Mouse (Mus musculus): ENCODE data around the gene Egln3.

- TF ChIP-seq CTCF (IDR thresholded peaks at IDR 0.05; ENCODE audit: low read depth) (no peak), EP300 (IDR thresholded peaks at IDR 0.05; ENCODE audit: low read depth) (no peak)
Measured at GRCm38 (mm10) chr12:54186926-54187623, 16.6 kb downstream of the Egln3 start.
